Mouse (Mus musculus) layer of hippocampus, adult 8-10 months (tissue): ENCODE measurements around the gene Noa1. TPM values are rescaled to one million over a fixed set of nuclear protein-coding genes. Genes with fewer than 3 reads are reported as not detected.

ENCODE experiments used
- DNase-seq, 2 experiments: peaks; one replicate each; pipeline ENCODE4 v3.0.0; 2022; ENCODE audit warnings: low spot score in 2 of 2
- total RNA-seq, 4 experiments: library from RNA; stranded (reverse); gene quantifications; 2 replicates each; pipeline ENCODE4 v1.2.4; 2022

The Noa1 gene
- total RNA-seq = 10 to 100 TPM; 21.8 to 30.1 (median 23.7) TPM

DNA sequence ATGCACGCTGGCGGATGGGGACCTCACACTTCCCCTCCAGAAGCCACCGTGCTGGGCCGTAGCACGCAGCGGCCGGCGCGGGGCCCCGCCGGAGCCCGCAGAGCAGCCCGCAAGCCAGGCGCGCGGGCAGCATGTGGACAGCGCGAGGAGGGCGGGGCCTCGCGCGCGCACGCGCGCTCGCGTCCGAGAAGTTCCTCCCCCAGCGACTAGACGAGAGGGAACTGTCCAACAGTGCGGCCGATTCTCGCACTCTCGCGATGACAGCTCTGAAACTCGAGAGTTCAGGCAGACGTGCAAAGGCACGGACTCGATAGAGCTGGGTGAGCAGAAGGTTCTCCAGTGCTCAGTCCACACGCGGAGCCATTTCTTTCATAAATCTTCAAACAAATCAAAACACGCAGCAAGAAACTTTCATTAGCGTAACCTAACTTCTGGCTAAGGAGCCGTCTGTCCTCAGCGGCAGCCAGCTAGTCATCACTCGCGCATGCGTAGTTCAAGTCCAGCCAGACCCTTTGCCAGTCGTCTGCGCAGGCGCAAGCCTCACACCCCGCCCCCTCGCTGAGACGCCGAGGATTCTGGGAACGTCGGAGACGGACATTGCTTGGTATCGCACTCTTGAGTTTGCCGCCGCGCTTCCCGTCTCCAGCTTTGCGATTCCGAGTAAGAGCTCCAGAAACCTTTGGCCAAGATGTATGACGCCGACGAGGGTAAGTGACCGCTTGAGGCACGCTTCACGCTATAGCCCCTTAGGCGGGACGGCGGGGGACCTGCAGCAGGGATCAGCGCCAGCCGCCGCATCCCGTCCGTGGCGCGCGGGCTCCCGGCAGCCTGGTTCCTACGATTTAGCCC, at the start of gene Noa1, which contains the start of gene Polr2b:
TSS of gene Noa1 (minus strand) at position 161 of the 849 bp plus-strand sequence.
TSS of gene Polr2b (plus strand) at position 224 of the 849 bp plus-strand sequence.
- peak; percentile 97 to 99 for DNase-seq

DNA sequence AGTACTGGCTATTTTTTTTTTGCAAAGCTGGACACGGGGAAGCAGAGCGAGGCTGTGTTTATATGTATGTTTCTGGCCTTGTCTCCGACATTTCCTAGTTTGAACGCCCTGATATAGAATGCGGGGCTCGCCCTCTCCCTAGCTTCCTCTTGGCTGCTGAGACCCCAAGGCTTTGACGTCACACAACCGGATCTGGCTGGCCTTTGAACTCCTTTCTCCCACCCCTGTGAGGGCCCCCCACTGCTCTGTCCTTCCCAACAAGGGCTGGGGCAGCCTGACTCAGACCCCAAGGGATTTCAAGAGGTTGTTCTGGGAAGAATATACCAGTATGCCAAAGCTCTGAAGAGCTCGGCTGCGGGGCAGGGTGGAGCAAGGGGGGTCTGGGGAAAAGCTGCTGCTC, 48.5 kb upstream of the Noa1 start:
- DNase-seq = no peak

DNA sequence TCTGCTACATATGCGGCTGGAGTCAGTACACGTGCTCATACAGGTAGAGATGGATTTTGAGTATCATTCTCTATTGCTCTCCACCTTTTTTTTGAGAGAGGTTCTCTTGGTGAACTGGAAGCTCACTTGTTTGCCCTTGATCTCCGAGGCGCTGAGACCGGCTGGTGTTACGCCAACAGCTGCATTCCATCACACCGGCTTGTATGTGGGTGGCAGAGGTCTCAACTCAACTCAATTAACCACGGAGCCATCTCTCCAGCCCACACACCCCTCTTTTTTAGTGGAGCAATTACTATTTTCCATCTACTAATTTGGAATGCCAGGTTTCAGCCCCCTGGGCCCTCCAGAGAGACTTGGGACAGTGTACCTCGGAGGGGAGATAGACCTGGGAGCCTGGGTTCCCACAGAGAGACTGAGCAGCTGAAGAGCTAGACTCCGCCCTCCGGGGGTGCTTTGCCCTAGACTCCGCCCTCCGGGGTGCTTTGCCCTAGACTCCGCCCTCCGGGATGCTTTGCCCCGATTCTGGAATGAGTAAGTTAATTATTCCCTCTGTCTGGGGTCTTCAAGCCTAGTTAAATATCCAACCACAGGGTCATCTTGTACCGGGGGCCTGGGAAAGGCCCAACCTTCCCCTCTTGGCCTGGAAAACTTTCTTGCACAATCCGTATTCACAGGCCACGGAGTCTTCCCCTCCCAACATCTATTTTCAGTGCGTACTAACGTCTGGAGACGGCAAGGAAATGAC, 47.7 kb upstream of the Noa1 start:
- DNase-seq = no peak

DNA sequence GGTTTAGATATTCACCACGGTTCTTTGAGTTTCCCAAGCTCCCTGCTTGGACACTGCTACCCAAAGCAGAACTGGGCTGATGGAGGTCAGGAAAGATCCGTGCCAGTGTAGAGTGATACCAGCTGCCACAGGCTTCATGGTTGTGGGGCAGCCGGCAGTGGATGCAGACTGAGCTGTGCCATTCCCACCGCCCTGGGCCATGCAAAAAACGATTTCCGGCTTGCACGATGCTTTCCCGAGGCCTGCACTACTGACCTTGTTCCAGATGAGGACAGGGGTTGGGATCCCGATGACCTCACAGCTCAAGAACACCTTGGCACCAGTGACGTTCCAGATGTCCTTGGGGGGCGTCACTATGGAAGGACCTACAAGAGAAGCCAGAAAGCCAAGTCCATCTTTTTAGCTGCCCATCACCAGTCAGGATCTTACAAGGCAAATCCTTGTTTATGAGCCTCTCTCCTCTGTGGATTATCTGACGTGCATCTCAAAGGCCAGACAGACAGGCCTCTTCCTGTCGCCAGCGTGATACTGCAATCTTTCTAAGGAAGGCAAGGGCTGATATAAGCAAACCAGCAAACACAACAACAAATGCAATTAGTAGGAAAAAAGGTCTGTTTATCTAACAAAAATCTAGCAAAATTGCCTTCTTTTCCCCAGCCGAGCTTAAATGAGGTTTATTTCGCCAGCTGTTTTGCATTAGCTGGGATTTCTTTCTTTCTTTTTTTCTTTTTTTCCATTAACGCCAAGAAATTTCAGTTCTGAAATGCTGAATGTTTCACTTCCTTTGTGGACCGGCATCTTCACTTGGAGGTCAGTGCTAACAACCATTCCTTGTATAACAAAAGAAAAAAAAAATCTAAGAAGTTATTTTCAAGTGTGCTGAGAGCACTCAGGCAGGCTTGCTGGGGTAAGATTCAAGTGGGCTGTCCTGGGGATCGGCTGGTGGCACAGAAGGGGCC, 45.7 kb upstream of the Noa1 start:
- no peak for DNase-seq

DNA sequence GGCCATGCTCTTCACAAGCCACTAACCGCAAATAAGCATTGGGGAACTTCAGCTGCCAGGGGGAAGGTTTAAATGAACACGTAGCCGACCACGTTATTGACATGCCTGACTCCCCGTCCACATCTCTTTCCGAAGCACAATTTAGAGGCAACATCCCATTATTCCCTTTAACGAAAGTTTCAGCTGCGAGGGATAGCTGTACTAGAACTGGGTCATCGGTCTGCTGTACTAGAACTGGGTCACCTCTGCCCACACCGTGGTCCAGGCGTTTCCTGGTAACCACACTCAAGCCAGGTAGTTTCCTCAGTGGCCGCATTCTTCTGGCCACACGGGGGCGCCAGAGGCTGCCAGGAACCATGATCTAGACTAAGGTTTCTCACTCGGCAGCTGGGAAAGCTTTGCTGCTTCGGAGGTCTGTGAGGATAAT, 44.5 kb upstream of the Noa1 start:
- DNase-seq = peak; percentile 74 to 89

DNA sequence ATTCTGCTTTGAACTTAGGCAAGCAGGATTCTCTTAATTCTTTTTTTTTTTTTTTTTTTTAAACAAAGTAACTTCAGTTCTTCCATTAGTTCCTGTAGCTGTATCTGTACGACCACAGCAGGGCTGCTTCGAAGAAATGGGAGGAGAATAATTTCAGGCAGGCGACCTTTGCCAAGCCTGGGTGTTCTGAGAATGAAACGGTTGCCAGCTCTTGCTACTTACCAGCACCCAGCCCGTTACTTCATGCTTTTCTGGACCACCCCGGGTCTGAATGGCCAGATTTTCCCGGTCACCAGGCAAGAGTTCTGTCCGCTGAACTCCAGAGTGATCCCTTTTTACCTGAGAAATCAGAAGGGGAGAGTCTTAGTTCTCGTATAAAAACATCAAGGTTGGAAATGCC, 41.8 kb upstream of the Noa1 start:
- no peak for DNase-seq

DNA sequence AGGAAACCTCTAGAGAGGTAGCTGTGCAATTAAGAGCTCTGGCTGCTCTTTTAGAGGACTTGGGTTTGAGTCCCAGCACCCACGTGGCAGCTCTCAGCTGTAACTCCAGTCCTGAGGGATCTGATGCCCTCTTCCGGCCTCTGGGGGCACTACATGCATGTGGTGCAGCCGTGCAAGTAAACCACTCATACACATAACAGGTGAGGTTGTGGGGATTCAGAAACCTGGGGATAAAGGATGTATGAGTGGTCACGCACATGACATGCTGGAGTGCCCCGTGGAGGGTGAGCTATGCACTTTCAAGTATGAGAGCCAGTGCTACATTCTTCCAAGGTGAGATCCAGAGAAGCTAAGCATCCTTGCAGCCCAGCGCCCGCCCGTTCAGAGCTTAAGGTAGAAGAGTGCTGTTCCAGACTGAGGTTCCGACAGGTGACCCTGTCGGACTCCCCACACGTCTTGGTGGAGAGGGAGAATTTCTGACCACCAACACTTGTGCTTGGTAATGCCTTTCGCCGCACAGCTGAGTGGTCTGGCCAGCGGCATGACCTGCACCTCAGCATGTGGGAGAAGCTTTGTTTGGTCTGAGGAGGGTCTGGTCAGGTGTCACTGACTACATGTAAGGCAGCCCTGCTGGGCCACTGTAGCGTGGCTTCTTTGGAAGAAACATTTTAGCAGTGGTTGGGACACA, 40.2 kb upstream of the Noa1 start:
- no peak for DNase-seq

DNA sequence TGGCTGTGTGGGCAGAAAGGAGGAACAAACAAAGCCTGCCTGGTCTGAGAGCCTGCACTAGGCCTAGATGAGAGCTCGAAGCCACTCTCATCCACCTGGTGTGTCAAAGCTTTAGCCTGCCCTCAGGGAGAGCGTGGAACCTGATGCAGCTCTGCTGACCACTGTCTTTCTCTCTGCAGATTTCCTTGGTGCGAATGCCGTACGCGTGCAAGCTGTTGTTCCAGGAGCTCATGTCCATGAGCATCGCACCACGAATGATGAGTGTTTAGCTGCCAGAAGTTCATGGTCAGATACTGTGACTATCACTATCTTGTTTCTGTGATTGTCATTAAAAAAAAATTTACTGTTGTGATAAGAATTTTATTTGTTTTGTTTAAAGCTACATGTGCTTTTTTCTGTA, 39.0 kb upstream of the Noa1 start:
- no peak for DNase-seq

DNA sequence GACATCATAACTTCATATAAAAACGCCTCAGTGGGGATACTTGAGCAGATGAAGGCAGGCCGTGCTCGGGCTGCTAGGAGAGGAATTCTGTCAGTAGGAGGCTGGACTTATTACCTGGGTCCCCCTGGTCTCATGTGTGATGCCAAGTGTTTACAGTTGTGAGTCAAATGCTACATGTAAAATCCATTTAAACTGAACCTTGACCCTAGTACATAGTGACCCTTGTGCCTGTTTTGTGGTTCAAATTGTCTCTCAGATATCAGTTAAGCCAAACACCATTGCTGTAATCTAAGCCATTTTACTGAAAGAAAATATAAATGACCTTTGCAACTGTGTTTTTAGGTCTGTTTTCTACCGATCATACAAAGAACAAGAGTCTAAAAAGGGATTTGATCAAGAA, 30.1 kb upstream of the Noa1 start:
- no peak for DNase-seq

DNA sequence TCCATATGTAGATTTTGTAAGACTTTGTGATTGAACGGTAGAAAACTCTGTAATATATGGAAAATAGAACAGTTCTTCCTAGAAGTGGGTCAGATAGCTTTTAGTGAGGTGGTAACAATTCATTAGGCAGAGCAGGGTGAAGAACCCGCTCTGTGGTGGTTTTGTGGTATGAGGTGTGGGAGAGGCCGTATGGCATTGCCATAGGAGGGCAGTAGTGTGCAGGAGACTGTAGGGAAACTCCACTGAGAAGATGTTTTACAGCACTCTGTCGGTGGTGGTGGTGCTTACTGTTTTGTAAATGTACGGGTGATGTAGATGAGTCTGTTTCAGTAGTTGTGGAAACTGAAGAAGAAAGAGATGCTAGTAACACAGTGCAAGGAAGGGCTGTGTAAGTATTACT, 20.3 kb upstream of the Noa1 start:
- DNase-seq = no peak

DNA sequence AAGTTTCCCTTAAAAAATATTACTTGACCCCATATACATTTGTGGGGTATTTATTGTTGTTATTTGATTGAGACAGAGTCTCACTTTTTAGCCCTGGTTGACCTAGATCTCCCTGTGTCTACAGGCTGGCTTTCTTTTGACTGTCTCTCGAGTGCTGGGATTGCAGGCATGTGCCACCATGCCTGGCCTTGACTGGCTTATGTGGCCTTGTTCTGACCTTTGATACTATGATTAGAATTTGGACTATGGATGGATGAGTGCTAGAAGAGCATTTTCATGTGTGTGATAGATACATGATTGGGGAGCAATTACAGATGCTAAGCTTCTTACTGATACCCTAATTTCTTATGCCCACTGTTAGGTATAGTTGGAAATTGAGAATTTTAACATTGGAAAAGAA, 15.1 kb upstream of the Noa1 start:
- DNase-seq = no peak

DNA sequence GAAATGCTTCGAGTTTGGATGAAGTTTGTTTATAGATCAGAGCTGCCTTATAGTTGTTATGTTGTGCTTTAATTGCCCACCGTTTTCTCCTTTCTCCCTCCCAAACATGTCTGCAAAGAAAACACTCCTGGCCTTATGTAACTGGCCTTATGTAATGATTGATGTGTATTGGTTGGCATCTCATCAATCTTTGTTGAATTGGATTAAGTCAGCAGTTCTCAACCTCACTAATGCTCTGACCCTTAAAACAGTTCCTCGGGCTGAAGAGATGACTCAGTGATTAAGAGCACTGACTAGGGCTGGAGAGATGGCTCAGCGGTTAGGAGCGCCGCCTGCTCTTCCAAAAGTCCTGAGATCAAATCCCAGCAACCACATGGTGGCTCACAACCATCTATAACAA, 5.1 kb upstream of the Noa1 start:
- DNase-seq = no peak

DNA sequence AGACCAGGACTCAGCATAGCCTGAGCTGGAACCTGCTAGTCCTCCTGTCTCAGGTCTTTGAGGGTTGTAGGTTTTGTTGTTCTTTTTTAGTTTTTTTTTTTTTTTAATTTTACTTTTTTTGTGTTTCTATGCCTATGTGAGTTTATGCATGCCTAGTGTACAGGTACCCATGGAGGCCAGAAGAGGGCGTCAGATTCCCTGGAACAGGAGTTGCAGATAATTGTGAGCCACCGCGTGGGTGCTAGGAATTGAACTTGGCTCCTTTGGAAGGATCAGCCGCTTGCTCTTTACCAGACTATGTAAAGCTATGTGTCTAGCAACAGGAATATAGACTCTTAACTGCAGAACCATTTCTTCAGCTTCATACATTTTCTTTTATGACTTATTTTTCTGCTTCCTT, 4.3 kb upstream of the Noa1 start:
- DNase-seq = no peak

DNA sequence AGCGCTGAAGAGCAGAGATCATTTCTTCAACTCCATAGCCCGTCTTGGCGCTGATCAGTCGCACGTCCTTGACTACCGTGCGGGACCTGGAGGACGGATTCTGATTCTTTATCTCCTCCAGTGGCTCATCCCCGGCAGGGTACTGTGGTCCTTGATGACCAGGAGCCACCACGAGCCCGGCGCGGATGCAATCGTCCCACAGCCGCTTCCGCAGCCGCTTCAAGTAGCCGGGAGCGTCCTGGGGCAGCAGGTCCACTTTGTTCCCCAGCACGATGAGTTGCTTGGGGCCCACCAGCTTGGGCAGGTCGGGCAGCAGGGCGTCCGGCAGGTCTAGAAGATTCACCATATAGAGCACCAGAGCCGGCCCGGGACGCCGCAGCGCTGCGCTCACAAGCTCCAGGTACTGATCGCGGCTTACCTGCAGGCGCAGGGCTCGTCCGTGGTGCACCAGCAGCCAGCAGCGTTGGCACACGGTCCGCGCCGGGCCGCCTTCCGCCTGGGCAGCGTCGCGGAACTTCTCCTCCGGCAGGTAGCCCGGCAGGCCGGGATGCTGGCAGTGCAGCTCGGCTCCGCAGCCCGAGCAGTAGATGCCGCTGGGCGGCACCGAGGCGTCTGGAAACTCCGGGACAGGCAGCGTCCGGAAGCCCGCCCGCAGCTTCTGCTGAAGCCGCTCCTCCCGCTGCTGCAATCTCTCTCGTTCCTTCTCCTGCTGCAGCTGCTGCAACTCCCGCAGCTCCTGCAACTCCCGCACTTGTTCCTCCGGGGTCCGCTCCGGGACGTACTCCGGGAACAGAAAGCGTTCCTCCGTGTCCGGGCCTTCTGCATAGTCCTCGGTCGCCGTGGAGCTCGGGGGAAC, 605 bp downstream of the Noa1 start:
- peak in 1 of 2 experiments; percentile 9 for DNase-seq

DNA sequence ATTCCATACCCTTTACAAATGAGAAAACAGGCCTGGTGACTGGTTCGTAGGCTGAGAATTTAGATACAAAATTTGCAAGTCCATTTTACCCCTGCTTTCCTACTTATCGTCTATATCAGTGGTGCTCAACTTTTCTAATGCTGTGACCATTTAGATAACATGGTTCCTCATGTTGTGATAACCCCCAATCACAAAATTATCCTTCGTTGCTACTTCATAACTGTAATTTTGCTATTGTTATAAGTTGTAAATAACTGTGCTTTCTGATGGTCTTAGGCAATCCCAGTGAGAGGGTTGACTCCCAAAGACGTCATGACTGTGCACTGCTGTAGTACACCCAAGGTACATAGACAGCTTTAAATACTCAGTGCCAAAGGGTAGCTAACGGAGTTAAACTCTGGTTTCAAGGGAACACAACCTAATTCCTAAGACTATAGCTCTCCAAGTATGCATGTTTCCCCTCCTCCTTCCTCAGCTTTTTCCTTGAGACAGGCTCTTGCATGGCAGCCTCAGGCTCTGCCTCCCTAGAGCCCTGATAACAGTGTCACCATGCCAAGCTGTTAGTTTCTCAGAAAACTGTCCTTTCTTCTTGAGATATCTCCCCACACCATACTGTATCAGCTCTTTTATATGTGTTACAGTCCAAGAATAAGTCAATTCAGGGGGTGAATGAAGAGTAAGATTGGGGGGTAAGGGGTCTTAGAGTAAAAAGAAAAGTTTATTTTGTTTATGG, 1.9 kb downstream of the Noa1 start:
- no peak for DNase-seq

DNA sequence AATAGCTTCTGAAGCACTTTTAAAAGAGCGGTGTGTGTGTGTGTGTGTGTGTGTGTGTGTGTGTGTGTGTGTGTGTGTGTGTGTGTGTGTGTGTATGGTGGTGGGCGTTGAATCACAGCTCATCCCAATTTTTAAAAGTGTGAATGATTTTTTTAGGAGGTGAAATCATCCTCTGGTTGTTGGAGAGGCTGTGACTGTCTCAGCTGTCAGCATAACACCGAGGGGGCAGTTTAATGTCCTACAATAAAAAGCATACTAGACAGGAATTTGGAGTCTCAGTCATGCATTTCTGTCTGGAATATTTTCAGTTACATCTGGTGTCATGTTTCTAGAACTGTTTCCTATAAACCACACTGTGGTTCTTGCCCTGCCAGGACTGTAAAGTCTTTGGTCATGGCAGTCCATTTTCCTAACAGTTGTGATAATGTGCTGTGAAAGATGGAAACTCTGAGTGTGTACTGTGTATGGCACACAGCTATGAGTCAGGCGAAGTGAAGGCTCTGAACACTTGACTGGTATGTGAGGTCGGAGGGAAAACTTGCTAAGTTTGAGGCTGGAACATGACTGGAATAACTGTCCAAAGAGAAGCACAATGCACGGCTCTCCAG, 8.5 kb downstream of the Noa1 start:
- DNase-seq = no peak

DNA sequence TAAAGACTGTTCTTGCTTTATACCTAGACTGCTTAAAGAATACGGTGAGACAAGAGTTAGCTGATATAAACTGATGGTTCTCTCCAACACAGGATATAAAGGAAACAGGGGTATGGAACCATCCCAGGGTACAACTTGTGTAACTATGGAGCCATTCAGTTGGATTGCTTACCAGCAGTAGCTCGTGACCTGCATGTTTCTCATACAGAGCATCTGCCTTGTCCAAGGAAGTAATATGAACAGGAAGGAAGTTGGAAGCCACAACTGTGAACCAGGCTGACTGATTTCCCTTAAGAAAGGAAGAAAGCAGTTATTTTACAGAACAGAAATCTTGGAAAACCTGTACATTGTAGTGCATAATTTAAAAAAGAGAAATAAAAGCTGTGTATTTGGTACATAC, 10.4 kb downstream of the Noa1 start:
- DNase-seq = no peak

DNA sequence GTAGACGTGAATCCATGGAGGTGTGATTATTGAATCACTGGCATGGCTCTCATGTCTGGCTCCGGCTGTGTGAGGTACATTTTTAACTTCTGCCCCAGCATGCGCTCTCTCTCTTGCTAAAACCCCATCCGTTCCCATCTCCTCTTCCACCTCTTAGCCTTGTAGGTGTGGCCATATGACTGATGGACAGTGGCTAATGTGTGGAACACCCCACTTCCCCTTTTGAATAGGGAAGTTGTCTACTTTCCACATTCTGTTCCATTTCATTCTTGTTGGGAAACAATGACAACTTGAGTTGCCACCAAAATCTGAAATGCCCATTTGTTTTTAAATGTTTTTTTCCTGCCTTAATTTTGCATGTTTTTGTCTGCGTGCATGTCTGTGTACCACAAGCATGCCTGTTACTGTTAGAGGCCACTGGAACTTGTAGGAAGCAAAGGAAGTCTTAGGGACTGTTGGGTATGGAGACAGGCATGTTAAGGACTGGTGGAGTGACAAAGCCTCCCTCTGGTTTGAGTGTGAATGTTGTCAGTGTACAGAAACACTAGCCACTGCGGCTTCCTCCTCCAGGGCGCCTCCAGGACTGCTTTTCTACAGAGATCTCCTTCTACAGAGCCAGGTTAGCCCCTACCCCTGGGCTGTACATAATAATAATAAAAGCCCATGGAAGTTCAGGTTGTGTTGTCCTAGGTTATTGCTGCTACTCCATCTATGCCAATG, 16.9 kb downstream of the Noa1 start:
- DNase-seq = no peak
